Mouse (Mus musculus) left cerebral cortex, postnatal 25 days (tissue): ENCODE data around the gene Kirrel. TPM values are rescaled to one million over a fixed set of nuclear protein-coding genes. Genes with fewer than 3 reads are reported as not detected.

ENCODE experiments used
- DNase-seq, 2 experiments: peaks; one replicate each; pipeline ENCODE4 v3.0.0; 2022; ENCODE audit warnings: low spot score in 2 of 2, mixed read lengths in 1 of 2
- intact Hi-C: fragments of 180-260 bp; cut with DNase I; formaldehyde crosslinking; loops from one replicate; pipeline ENCODE4 v1.15.1; 2025
- total RNA-seq, 2 experiments: library from RNA; stranded (reverse); gene quantifications; 2 replicates each; pipeline ENCODE4 v1.2.3; 2021

Gene Kirrel
- total RNA-seq, 2 experiments from 2014 or later = 3.8 to 4.3 TPM

- DNase-seq = no peak
- intact Hi-C loops = no loop called here
Observed at GRCm38 (mm10) chr3:87169402-87170015, 5.0 kb downstream of the Kirrel start.

GRCm38 (mm10) chr3:87168756-87169155, 5.8 kb downstream of the Kirrel start:
- DNase-seq = no peak
- intact Hi-C loops = no loop called here

DNA sequence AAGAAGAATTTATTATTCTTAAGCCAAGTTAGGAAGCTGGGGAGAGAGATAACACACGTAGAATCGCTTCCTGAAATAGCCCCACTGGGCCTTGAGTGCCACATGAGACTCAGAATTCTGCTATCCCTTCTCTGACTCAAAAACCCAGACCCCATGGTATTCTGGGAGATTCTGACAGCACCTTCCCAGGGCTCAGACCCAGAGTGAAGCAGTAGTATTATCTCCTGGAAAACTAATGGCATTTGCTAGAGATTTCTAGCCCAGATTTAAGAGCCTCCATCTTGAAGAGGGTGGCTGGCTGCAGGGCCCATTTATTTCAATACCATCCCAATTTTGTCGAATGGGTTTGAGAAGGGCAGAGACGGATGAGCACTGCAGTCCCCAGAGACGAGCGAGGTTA, 6.9 kb downstream of the Kirrel start:
- intact Hi-C loops = no loop called here
- DNase-seq = no peak

- no peak for DNase-seq
- intact Hi-C loops = no loop called here
Observed at GRCm38 (mm10) chr3:87165291-87165881, 9.2 kb downstream of the Kirrel start.

DNA sequence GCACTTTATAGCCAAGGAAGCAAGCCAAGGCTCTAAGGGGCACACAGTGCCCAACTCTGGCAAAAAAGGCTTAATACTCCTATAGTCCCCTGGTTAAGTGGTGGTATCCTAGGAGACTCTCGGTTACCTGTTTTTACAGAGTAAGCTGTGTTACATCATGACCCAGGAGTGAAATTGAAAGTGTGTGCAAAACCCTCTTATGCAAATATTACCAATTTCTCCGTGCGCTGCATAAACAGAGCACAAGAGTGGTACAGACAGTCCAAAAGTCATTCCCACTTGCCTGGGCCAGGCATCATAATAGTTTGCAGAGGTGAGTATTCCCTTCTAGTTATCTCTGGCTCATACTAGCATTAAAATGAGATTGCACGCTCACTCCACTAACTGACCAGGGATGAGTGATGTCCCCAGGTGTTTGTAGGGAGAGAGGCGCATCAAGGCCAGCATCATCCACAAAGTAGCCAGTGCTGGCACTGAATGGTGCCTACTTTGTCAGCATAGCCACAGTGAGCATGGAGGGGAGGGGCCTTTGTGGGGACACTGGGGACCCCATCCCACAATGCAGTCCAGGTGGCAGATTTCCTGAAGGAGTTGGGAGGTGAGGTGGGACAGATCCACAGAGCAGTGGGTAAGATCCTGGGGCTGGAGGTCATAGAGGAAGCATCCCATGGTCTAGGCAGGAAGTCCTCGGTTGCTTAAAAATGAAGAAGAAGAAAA, 10.3 kb downstream of the Kirrel start:
- no peak for DNase-seq
- intact Hi-C loops = no loop called here

DNA sequence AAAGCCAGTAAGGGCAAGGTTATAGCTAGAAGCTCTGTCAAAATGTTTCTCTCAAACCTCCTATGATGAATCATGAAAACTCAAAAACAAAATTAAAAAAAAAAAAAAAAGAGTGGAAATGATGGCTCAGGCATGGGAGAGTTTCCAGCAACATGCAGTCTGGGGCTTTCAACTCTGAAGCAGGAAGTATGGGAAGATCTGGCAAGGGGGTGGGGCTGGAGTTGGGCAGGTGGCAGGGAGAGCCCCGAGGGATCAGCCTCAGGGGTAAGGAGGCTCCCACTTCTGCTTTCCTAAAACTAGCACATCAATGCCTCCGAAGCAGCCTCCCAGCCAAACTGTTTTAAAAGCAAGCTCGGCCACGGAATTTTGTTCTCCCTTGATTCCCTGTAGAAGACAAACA, 11.4 kb downstream of the Kirrel start:
- no peak for DNase-seq
- intact Hi-C loops = no loop called here

- intact Hi-C loops = no loop called here
- no peak for DNase-seq
Observed at GRCm38 (mm10) chr3:87162380-87162779, 12.2 kb downstream of the Kirrel start.

GRCm38 (mm10) chr3:87161601-87162000, 12.9 kb downstream of the Kirrel start:
- intact Hi-C loops = no loop called here
- DNase-seq = no peak

GRCm38 (mm10) chr3:87160819-87161509, 13.6 kb downstream of the Kirrel start:
- intact Hi-C loops = no loop called here
- no peak for DNase-seq

- intact Hi-C loops = no loop called here
- no peak for DNase-seq
Observed at GRCm38 (mm10) chr3:87159190-87159589, 15.4 kb downstream of the Kirrel start.

DNA sequence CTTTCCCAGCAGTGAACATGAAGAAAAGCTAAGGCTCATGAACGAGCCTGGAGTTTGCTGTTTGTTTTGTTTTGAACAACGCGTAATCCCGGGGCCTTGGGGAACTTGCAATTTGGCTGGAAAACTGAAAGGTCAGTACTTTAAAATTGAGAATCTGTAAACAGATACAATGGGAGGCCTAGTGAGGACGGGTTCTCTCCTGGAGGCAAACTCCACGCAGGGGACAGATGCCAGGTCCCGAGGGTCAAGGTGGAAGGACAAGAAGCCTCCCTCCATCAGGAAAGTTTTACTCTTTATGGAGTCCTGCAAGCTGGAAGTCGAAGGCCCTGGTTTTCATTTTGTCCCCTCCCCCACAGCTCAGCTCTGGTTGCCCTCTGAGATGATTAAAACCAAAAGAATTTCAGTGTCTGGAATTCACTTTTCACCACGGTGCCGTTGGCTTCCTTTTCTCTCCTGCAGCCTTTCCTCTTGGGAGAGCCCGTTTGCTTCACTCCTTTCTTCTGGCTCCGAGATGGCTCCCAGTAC, 16.7 kb downstream of the Kirrel start:
- no peak for DNase-seq
- intact Hi-C loops = no loop called here

DNA sequence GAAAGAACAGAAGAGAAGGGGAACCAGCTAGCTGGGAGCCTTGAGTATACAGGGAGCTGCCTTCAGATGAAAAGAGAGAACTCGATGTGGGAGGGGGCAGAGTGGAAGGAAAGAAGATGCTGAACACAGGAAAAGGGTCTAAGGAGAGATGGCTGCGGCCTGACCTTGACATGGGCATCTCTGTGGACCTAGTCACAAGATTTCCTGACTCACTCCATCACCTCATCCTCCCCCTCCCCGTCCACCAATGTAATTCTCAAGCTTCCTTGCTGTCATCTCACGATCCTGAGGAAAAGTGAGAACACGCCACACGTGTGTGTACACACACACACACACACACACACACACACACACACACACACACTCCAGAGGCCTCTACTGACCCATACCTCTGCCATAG, 17.2 kb downstream of the Kirrel start:
- DNase-seq = no peak
- intact Hi-C loops = no loop called here

DNA sequence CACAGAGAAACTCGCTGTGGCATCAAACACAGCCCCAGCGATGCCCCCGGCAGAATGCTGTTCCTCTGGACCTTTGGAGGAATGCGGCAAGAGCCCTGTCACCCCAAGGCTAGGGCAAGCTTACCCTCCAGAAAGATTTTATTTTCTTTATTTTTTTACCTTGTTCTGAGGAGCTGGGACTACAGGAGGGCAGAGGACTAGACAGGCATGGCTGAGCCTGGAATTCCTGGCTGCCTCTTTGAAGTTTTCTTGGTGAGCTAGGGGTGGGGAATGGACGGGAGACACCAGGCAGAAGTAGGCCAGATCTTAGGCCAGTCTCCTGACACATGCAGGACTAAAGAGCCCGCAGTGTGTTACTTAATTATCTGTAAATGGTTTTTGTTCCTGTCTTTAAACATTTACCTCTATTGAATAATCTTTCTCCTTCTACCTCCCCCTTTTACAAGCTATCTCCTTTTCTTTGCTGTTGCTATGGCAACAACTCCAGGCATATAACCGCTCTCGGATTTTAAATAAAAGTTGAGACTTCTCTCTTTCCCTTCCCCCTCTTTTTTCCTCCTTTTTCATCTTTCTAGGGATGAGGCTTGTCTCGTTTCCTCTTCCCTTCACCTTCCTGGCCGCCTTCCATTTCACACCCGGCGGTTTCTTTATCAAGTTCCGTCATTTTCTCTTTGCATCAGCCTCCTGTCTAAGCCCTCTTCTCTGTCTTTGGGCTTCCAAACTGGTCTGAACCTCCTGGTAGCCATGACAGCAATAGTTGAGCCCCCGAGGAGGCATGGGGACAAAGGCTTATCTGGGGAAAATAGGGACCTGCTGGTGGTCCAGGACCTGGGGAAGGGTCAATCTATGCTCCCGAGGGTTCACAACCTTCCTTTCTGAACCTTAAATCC, 19.9 kb downstream of the Kirrel start:
- intact Hi-C loops = no loop called here
- peak in 1 of 2 experiments; percentile 51 for DNase-seq

DNA sequence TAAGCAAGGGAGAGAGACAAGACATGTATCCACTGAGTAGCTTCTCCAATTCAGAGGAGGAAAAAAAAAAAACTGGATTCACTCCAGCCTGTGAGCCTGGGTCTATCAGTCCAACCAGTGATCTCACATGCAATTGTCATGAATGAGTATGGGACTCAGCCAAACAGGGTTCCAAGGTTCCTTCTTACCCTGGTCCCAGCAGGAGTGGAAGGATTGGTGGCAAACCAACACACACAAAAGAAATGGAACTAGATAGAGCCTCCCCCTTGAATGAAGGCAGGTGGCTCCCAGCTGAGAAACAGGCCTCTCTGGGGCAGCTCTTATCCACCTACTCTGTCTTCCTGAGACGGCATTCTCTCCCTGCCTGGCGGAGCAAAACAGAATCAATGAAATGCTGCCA, 21.5 kb downstream of the Kirrel start:
- intact Hi-C loops = no loop called here
- peak in 1 of 2 experiments; percentile 50 for DNase-seq

DNA sequence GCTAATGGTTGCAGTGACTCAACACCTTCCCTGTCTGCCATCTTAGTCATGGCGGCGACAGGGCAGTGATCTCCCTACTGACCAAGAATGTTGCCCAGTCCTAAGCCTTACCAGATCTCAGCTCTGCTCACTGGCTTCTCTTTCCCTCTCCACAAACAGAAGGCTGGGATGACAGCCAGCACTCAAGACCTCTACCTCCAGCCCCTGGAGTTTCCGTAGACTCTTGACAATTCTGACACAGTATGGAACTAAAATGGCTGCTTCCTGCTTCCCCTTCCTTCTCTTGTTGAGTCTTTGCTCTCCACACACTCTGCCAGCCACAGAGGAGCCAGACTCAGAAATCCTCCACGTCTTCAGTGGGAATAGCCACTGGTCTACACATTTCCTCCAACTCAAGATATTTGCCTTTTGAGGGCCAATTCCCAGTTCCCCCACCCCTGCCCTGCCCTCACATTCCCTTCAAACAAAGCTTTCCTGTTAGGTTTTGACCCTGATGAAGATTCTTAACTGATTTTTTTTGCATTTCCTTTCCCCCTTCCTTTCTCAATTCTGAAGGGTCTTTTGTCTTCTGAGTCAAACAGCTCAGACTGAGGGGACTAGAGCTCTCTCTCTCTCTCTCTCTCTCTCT, 22.3 kb downstream of the Kirrel start:
- intact Hi-C loops = no loop called here
- DNase-seq = no peak

- DNase-seq = no peak
- intact Hi-C loops = no loop called here
Observed at GRCm38 (mm10) chr3:87151294-87151826, 23.2 kb downstream of the Kirrel start.

GRCm38 (mm10) chr3:87150689-87151244, 23.8 kb downstream of the Kirrel start:
- DNase-seq = no peak
- intact Hi-C loops = no loop called here

- no peak for DNase-seq
- intact Hi-C loops = no loop called here
Observed at GRCm38 (mm10) chr3:87150056-87150688, 24.4 kb downstream of the Kirrel start.
